Mouse (Mus musculus) embryonic facial prominence, embryonic 14.5 days (tissue): ENCODE measurements around the gene Vmn2r90. TPM values are rescaled to one million over a fixed set of nuclear protein-coding genes. Genes with fewer than 3 reads are reported as not detected.
"Not testable (repeated sequence)": the region's sequence is repeated elsewhere in the genome, so short reads cannot be mapped to it uniquely, and the experiment has no call there.

Source experiments
- ATAC-seq: fragments of 200-750 bp; cut with Nextera tagmentation; 2 replicates; pipeline ENCODE4 v1.8.0; 2017; ENCODE audit warnings: low read depth, moderate number of reproducible peaks, moderate TSS enrichment
- DNase-seq: peaks from one replicate; pipeline ENCODE4 v3.0.0-alpha.2; 2015; ENCODE audit warnings: low spot score
- H3K27ac ChIP-seq: fragments of 300-500 bp; sonication (generic); replicated peaks from 2 replicates; pipeline ENCODE4 v1.5.1; 2014; ENCODE audit warnings: low read depth, mild to moderate bottlenecking, low read length, moderate library complexity
- H3K27me3 ChIP-seq: fragments of 300-500 bp; sonication (generic); replicated peaks from 2 replicates; pipeline ENCODE4 v1.6.1; 2014; ENCODE audit warnings: low read length; ENCODE audit not compliant: control insufficient read depth, insufficient read depth
- H3K36me3 ChIP-seq: fragments of 300-500 bp; sonication (generic); 2 replicates; pipeline ENCODE4 v1.6.1; 2014; ENCODE audit warnings: low read length, mixed read lengths; ENCODE audit not compliant: control insufficient read depth, insufficient read depth
- H3K4me1 ChIP-seq: fragments of 300-500 bp; sonication (generic); 2 replicates; pipeline ENCODE4 v1.6.1; 2014; ENCODE audit warnings: antibody characterized with exemption, low read length; ENCODE audit not compliant: control insufficient read depth, insufficient read depth
- H3K4me2 ChIP-seq: fragments of 300-500 bp; sonication (generic); 2 replicates; pipeline ENCODE4 v1.6.1; 2014; ENCODE audit warnings: low read depth, mild to moderate bottlenecking, low read length, moderate library complexity, mixed read lengths
- H3K4me3 ChIP-seq: fragments of 300-500 bp; sonication (generic); 2 replicates; pipeline ENCODE4 v1.5.1; 2014; ENCODE audit warnings: low read depth, mild to moderate bottlenecking, low read length
- H3K9ac ChIP-seq: fragments of 300-500 bp; sonication (generic); 2 replicates; pipeline ENCODE4 v1.6.1; 2014; ENCODE audit warnings: low read depth, mild to moderate bottlenecking, low read length, moderate library complexity, mixed read lengths
- H3K9me3 ChIP-seq: fragments of 300-500 bp; sonication (generic); 2 replicates; pipeline ENCODE4 v1.6.1; 2016; ENCODE audit warnings: low read length; ENCODE audit not compliant: control insufficient read depth
- WGBS: fragments of 180-500 bp; shearing (Covaris S2); extraction: QIAGEN DNeasy Blood & Tissue Kit; methylation state at CpG from one replicate; pipeline ENCODE4 v1.1.7; 2014; 5-methylcytosine and 5-hydroxymethylcytosine counted together
- polyA plus RNA-seq: library from polyadenylated mRNA; unstranded; fragments of >200 nt; fragmentation: Nextera tagmentation; extraction: Ambion mirVana; gene quantifications from 2 replicates; pipeline ENCODE4 v1.2.1, GENCODE M21; 2014

Gene Vmn2r90
- not detected in 2 replicates for polyA plus RNA-seq

DNA sequence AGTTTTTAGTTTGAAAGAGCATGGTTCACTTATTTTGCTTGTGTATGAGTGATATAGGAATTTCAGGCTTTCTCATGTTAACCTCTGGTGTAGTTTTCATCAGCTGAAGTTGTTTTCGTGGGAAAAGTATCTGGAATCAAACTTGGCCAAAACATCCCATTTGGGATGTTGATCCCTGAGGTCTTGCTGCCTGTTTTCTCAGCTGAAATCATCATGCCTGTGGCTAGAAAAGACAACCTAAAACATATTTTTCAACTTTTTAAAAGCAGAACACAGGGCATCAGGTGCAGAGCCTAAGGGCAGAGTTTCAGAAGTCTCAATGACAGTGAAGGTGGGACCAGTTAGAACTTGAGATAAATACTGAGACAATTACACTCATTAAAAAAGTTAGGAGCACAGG lies at the start of gene Vmn2r90:
Gene Vmn2r90, plus strand, starts transcription at position 301 of the 400 bp plus-strand sequence.
- 45% methylated on average over 1 of the region's 1 CpGs for WGBS

DNA sequence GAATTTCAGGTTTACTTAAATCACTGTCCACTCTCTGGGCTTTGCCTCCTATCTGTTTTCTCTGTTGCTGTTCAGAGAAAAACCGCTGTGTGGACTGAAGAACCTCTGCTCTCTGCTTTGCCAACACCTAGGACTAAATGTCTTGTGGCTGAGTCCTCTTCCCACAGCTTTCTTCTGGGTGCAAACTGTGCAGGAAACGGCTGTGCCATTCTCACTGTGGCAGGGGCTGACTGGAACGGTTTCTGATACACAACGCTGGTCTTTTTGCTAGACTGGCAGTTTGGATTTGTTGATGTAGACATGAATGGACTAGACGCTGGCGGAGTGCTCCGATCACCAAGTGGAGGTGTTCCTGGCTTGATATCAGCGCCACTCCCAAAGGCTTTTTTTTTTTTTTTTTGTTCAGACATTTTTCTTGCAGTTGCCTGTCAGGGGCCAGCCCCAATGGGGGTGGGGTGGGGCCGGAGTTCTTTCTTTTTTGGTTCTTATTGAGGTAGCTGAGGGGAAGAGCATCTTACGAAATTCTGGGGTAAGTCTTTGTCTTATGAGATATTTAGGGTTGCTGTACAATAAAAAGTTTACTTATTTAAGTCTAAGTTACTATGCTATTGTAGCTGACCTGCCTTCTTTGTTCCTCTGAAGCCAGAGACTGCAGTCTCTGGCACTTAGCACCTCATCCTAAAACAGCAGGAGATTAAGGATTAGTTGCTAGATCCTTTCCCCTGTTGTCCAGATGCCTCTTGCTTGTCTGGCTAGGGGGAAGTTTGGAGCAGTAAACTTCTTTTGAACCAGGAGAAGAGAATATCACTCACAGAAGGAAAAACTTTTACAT lies 48.3 kb upstream of the Vmn2r90 start:
- no peak overlapping the region for H3K9ac ChIP-seq
- H3K4me1 ChIP-seq: no peaks in the 10 kb centered on the region
- no peaks in the 10 kb centered on the region for H3K36me3 ChIP-seq
- H3K4me2 ChIP-seq: 0 out of 2 replicates have a peak overlapping the region, but pooled peaks have one; percentile 12
- H3K27me3 ChIP-seq: no peaks in the 10 kb centered on the region
- 37% methylated on average over 10 of the region's 10 CpGs for WGBS
- peaks cover 1% of the 10 kb centered on the region; the same call in 1 of the 2 replicates for H3K9me3 ChIP-seq
- ATAC-seq: no peak
- H3K4me3 ChIP-seq: no peak overlapping the region
- peak; percentile 19 for DNase-seq
- H3K27ac ChIP-seq: no peak overlapping the region

More for the DNA sequence above, at the start of gene Vmn2r90:
- no peak within 1 kb of the TSS for H3K27ac ChIP-seq
- H3K36me3 ChIP-seq: no peaks in the 10 kb centered on the region
- H3K9ac ChIP-seq: no peak within 1 kb of the TSS
- no peak within 1 kb of the TSS for H3K4me3 ChIP-seq
- H3K27me3 ChIP-seq: no peaks in the 10 kb centered on the region
- no peaks in the 10 kb centered on the region for H3K4me1 ChIP-seq
- ATAC-seq (no peak), DNase-seq (no peak)
- no peaks in the 10 kb centered on the region for H3K9me3 ChIP-seq
- no peak within 1 kb of the TSS for H3K4me2 ChIP-seq

DNA sequence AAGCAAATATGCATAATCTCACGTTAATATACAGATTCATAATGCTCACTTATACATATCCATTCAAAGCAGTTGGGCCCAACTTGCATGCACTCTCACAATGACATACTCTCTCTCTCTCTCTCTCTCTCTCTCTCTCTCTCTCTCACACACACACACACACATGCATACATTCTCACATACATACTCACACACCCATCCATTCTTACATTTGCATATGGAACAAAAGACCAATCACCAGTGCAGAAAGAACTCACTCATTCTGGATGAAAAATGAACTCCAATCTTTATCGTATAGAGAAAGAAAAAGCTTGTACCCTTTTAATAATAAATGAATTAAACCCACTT lies 47.7 kb upstream of the Vmn2r90 start:
- 40% methylated on average over 2 of the region's 2 CpGs for WGBS
- Histone ChIP-seq H3K4me3 (no peak overlapping the region), H3K9ac (no peak overlapping the region), H3K9me3 (peaks cover 3% of the 10 kb centered on the region; the same call in 1 of the 2 replicates), H3K4me1 (no peaks in the 10 kb centered on the region), H3K27ac (no peak overlapping the region), H3K27me3 (no peaks in the 10 kb centered on the region), H3K36me3 (no peaks in the 10 kb centered on the region), H3K4me2 (no peak overlapping the region)
- ATAC-seq (no peak), DNase-seq (no peak)

DNA sequence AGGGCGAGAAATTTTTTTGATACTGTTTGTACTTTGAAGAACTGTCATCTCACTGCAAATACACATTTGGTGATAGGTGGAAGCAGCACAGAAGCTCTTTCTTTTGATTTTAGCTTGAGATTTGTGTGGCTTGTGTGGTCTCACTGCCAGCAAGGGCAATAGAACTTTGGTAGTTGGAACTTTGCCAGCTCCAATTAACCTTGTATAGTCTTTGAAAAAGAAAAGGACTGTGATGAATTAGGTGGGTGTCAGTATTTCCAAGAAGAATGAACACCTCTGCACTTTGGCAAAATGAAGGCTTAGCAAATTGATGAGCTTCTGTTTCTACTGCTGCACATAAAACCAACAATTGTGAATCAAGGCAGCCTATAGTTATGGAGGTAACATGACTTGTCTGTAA lies 24.8 kb upstream of the Vmn2r90 start:
- Histone ChIP-seq H3K4me2 (no peak overlapping the region), H3K4me3 (no peak overlapping the region), H3K9me3 (no peaks in the 10 kb centered on the region), H3K9ac (no peak overlapping the region), H3K27me3 (no peaks in the 10 kb centered on the region), H3K36me3 (no peaks in the 10 kb centered on the region), H3K27ac (no peak overlapping the region), H3K4me1 (no peaks in the 10 kb centered on the region)
- ATAC-seq (no peak), DNase-seq (no peak)
- WGBS: 88% methylated on average over 1 of the region's 1 CpGs

DNA sequence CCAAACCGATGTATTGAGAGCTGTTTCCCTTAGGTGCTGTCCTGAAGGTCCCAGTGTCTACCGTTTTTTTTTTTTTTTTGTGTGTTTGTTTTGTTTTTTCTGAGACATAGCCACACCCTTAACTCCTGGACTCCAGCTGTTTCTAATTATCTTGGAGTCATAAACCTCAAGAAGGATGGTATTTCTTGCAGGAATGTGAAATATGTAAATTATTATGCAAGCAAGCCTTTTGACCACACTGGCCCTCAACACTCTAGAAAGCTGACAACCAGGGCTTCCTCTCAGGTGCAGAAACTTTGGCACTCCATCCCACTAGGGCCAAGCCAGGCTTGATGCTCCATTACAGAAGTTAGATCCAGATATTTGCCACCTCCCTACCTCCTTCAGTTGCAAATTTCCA lies 12.9 kb upstream of the Vmn2r90 start:
- Histone ChIP-seq H3K4me2 (no peak overlapping the region), H3K9ac (no peak overlapping the region), H3K4me1 (no peaks in the 10 kb centered on the region), H3K9me3 (no peaks in the 10 kb centered on the region), H3K4me3 (no peak overlapping the region), H3K36me3 (no peaks in the 10 kb centered on the region), H3K27me3 (no peaks in the 10 kb centered on the region), H3K27ac (no peak overlapping the region)
- no peak for DNase-seq
- ATAC-seq: no peak
- WGBS: 53% methylated on average over 2 of the region's 2 CpGs

DNA sequence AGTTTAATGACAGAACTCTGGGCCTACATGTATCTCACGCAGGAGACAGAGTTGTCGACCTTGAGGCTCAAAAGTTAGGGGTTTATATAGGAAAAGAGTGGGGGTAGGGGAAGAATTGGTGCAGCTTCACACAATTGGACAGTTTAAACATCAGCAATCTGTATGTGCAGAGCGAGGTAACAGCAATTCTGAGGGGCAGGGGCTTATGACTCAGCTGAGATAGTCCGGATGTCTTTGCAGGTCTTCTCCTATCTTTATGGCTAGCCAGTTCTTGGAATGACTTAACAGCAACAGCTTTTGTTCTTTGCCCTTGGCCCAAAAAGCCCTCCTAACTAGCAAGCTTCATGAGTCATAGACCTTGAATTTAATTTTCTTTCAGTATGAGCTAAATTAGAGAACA lies 28.8 kb downstream of the Vmn2r90 start:
- H3K4me2 ChIP-seq, H3K9me3 ChIP-seq, H3K4me1 ChIP-seq, H3K4me3 ChIP-seq, H3K36me3 ChIP-seq, DNase-seq, H3K9ac ChIP-seq, ATAC-seq, H3K27ac ChIP-seq, H3K27me3 ChIP-seq: not testable (repeated sequence)
- 78% methylated on average over 4 of the region's 4 CpGs for WGBS

DNA sequence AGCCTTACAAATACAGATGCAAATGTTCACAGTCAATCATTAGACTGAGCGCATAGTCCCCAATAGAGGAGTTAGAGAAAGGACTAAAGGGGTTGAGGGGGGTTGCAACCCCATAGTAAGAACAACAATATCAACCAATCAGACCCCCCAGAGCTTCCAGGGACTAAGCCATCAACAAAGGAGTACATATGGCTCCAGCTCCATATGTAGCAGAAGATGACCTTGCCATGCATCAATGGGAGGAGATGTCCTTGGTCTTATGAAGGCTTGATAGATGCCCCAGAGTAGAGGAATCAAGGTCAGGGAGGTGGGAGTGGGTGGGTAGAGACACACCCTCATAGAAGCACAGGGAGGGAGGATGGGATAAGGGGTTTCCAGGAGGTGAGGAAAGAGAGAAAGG lies 35.1 kb downstream of the Vmn2r90 start:
- Histone ChIP-seq H3K4me2 (no peak overlapping the region), H3K9ac (no peak overlapping the region), H3K27ac (no peak overlapping the region), H3K27me3 (no peaks in the 10 kb centered on the region), H3K4me1 (no peaks in the 10 kb centered on the region), H3K36me3 (no peaks in the 10 kb centered on the region), H3K4me3 (no peak overlapping the region), H3K9me3 (no peaks in the 10 kb centered on the region)
- 100% methylated on average over 1 of the region's 1 CpGs for WGBS
- no peak for ATAC-seq
- DNase-seq: no peak

DNA sequence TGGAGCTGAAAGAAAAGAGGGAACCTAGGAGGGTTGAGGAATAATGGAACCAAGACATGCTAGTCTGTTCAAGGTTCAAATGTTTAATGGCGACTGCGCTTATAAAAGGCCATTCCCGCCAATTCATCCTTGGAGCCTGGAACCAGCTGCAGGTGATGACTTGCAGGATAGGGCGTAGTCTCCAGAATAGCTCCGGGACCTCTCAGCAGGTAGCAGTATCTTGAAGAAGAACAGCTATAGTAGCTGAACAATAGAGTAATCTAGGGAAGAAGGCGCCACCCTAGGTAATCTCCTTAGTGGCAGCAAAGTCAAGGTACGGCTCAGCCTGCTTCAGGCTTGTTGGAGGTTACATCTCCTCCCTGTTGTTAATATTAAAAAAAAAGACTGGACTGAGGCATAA lies 35.8 kb downstream of the Vmn2r90 start:
- ATAC-seq, H3K27ac ChIP-seq, DNase-seq, H3K4me3 ChIP-seq, H3K9me3 ChIP-seq, H3K4me2 ChIP-seq, H3K9ac ChIP-seq, H3K36me3 ChIP-seq, H3K27me3 ChIP-seq, H3K4me1 ChIP-seq: not testable (repeated sequence)
- 93% methylated on average over 7 of the region's 7 CpGs for WGBS

DNA sequence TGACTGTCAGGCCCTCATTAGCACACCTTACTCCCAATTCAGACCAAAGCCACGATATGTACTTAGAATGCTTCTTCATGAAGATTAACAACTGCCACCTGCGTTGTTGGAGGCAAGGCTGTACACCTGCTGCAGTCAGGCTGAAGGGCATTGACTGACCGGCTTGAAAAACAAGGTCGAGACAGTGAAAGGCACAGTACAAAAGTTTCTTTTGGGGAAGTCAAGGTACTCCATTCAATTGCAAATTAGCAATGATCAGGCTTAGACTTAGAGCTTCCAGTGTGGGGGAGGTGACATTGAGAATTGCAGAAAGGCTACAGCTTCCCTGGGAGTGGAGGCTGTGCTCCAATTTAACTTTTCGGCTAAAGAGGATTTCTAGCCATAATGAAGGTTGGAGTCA lies 36.4 kb downstream of the Vmn2r90 start:
- H3K9me3 ChIP-seq, H3K36me3 ChIP-seq, H3K4me3 ChIP-seq, ATAC-seq, H3K4me1 ChIP-seq, H3K27ac ChIP-seq, H3K9ac ChIP-seq, DNase-seq, H3K27me3 ChIP-seq, H3K4me2 ChIP-seq: not testable (repeated sequence)
- WGBS: 81% methylated on average over 5 of the region's 5 CpGs
